Mouse (Mus musculus) splenic B cell, adult 2 months (primary cell): ENCODE measurements around the gene Dock9.

Experiments
- DNase-seq: peaks from one replicate; pipeline ENCODE4 v3.0.0-alpha.2; 2011; ENCODE audit warnings: low read depth, low spot score
- H3K27me3 ChIP-seq: 2 replicates; pipeline ENCODE4 v1.6.1; 2012; ENCODE audit warnings: mild to moderate bottlenecking, low read length, moderate library complexity, mixed read lengths; ENCODE audit not compliant: control insufficient read depth, poor library complexity, insufficient read depth, severe bottlenecking
- H3K36me3 ChIP-seq: 2 replicates; pipeline ENCODE4 v1.6.1; 2012; ENCODE audit warnings: mild to moderate bottlenecking, low read length, moderate library complexity, mixed read lengths; ENCODE audit not compliant: control insufficient read depth, poor library complexity, insufficient read depth, severe bottlenecking

The Dock9 gene

DNA sequence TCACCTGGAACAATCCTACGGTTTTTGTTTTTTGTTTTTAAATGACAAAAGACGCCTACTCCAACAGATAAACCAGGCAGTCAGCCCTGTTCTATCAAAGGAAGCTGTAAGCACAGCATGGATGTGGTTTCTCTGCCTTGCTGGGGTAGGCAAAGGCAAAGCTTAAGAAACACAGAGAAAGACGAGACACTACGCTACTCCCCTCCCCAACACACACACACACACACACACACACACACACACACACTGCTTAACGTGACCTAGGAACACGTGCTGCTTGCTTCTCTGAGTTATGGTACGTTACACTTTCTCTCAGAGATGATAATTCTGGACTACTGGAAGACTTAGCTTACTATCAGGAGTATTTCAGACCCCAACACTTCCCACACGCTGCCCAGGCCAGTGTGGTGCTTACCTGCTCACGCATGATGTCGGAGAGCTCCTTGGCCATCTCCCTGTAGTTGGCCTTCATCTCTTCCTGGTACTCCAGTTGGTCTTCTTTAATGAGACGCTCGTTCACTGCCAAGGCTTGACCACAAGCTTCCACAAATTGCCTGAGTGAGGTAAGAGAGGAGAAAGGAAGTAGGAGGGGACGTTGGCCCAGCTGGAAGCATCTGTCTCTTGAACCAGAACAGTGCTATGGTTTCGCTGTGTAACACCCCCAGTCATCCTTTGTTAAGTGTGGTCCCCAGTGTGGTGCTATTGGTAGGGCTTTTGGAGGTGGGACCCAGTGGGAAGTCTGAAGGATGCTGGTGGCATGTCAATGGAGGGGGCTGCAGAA, 251.9 kb downstream of the Dock9 start:
- H3K27me3 ChIP-seq = no peaks in the 10 kb centered on the region
- DNase-seq = no peak
- H3K36me3 ChIP-seq = no peaks in the 10 kb centered on the region

DNA sequence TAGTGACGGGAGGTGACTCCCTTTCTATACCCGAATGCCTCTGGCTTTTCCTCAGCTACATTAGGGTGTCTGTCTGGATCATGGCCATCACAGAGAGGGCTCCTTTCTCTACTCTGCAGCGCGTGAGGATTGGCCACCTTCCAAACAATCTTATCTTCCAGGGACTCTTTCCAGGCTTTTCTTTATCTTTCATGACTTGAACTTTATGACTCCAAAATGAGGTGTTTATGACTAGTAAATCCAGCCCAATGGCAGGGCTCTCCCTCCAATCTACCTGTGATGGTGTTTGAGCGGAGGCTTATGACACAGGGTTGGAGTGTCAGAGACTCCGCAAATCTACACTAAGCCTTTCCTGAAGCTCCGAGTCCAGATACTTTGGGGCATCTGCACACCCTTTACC, 256.4 kb downstream of the Dock9 start:
- no peak for DNase-seq
- Histone ChIP-seq H3K27me3 (no peaks in the 10 kb centered on the region), H3K36me3 (no peaks in the 10 kb centered on the region)

DNA sequence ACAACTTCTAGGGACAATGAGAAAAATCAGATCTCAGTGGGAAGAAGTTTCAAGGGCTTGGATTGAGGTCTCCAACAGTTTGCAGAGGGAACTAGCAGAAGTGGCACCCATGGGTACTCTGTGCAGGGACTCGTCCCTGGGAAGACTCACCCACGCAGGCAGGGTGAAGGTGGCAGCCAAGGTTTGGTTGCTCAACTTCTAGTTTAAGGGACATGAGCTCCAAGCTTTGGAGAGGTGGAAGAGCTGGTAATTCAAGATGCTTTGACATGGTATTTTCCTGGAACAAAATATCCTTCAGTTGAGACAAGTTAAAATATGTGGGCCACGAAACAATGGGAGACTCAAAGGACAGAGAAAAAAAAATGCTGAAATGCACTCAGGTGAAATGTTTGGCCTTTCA, 263.1 kb downstream of the Dock9 start:
- Histone ChIP-seq H3K27me3 (no peaks in the 10 kb centered on the region), H3K36me3 (no peaks in the 10 kb centered on the region)
- DNase-seq = no peak

DNA sequence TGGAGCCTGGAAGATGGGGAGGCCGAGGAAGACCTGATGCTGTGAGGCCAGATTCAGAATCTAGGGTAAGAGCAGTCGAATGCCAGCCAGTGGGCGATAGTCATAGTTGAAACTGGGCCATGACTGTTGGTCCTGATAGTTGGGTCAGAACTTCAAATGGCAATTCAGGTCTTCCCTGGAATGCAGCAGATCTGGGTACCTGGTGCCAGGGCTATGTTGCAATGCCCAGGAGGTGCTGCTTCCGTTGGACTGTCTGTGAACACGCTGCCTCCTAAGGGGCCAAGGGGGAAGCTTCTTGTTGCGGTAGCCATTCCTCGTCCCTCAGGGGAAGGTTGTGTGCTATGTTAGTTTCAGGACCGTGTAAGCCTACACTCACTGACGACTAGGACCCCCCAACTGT, 266.8 kb downstream of the Dock9 start:
- Histone ChIP-seq H3K27me3 (no peaks in the 10 kb centered on the region), H3K36me3 (no peaks in the 10 kb centered on the region)
- DNase-seq = no peak

DNA sequence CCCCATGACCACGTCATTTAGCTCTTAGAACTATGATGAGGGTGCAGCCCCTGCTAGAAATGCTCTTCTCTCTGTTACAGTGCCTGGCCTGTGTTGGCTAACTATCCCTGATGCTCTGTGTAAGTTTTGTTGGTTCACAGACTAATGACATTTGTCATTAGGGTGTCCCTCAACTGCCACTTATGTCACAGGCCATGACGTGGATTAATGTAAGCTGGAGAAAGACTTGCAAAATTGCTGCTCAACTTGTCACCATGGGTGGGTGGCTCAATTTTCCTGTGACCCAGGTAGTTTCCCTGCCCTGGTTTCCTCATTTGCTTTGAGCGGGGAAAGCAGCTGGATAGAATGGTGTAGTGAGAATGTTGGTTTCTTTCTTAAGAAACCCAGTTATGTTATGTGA, 269.8 kb downstream of the Dock9 start:
- H3K27me3 ChIP-seq = no peaks in the 10 kb centered on the region
- no peaks in the 10 kb centered on the region for H3K36me3 ChIP-seq
- DNase-seq = no peak

DNA sequence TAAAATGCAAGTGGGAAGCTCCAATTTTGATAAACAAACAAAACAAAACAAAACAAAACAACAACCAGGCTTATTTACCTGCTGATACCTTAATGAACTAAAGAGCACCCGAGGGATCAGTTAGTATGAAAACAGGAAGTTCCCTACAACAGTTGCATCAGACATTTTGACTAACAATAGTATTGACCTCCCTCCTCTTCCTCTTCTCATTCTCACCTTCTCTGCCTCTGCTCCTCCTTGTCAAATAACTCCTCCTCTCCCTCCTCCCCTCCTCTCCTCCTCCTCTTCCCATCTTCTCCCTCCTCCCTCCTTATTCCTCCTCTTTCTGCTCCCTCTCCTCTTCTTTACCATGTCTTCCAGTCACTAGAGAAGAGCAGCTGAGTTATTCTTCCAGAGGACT, 270.4 kb downstream of the Dock9 start:
- H3K27me3 ChIP-seq = no peaks in the 10 kb centered on the region
- DNase-seq = no peak
- no peaks in the 10 kb centered on the region for H3K36me3 ChIP-seq

DNA sequence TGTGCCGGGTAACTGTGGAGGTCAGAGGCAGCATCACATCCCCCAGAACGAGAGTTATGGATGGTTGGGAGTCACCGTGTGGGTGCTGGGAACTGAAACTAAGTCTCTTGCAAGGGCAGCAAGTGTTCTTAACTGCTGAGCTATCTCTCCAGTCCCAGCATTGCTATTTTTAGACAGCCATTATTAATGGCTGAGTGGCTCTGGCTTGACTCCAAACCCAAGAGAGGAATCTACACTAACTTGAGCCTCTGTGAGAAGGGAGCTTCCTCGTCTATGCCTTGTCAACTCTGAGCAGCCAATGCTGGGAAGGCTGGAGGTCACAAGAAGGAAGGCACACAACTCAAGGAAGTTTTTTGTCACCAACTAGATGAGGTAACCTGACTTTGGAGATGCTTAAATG, 275.9 kb downstream of the Dock9 start:
- Histone ChIP-seq H3K36me3 (no peaks in the 10 kb centered on the region), H3K27me3 (no peaks in the 10 kb centered on the region)
- no peak for DNase-seq

DNA sequence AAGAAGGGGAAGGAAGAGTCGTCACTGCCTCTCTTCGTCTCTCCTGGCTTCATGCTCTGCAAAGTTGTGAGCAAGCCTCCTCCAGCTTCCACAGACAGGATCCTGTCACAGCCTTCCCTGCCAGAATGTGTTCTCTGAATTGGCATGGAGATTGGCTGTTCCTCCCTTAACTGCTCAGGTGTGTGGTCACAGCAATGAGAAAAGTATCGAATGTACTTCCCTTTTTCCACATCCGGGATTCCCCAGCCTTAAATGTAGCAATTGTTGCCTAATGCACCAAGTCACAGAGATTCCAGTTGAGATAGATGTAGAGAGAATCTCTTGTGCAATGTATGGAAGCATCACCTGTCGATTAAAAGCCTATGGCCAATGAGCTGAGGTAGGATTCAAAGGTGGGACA, 280.8 kb downstream of the Dock9 start:
- Histone ChIP-seq H3K36me3 (no peaks in the 10 kb centered on the region), H3K27me3 (no peaks in the 10 kb centered on the region)
- DNase-seq = no peak

DNA sequence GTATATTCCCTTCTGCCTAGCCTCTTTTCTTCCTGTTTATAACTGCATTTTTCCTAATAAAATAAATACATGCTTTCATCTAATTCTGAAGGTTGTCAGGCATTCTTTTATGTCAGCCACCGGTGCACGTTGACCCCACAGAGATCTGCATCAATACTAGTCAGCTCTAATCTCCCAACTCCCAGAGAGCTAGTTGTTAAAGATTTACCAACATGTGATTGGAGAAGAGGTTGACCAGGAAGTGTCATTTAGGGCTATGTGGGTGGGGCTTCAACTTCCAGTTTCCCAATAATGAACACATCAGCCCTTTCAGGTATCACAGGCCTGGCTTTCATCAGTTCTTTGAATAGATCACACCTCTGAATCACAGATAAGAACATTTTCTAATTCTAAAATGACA, 288.7 kb downstream of the Dock9 start:
- H3K27me3 ChIP-seq = no peaks in the 10 kb centered on the region
- no peak for DNase-seq
- H3K36me3 ChIP-seq = no peaks in the 10 kb centered on the region

DNA sequence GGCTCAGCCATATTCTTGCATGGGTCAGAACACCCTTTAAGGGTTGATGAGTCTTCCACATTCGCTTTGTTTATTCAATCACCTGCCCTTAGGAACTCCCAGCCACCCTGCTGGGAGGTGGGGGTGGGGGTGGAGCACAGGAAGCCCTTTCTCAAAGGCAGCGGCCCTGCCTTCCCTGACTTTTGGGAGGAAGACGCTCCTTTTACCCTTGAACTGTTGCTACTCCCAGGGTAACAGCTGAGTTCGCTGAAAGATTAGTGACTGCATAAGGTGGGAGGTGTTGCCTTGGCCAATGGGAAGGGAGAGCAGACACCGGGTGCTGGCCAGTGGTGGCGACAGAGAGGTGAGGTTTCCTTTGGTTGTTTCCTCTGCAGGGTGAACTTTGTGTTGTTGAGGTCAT, 291.3 kb downstream of the Dock9 start:
- no peaks in the 10 kb centered on the region for H3K27me3 ChIP-seq
- no peak for DNase-seq
- no peaks in the 10 kb centered on the region for H3K36me3 ChIP-seq

DNA sequence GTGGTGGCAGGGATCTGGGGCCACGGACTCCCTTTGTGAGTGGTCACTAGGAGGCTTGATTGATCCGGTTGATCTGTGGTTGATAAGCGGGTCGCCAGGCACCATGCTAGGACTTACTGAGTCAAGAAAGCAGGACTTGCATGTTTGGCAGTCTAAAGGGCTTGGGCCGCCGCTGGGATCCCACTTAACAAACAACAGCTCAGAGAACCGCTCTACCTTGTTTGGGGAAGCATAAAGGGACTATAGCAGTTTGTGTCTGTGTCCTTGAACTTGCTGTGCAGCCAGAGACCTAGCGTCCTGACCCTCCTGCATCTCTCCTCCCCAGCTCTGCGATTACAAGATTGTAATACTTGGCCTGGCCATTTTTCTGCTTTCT, 292.2 kb downstream of the Dock9 start:
- Histone ChIP-seq H3K27me3 (no peaks in the 10 kb centered on the region), H3K36me3 (no peaks in the 10 kb centered on the region)
- no peak for DNase-seq

DNA sequence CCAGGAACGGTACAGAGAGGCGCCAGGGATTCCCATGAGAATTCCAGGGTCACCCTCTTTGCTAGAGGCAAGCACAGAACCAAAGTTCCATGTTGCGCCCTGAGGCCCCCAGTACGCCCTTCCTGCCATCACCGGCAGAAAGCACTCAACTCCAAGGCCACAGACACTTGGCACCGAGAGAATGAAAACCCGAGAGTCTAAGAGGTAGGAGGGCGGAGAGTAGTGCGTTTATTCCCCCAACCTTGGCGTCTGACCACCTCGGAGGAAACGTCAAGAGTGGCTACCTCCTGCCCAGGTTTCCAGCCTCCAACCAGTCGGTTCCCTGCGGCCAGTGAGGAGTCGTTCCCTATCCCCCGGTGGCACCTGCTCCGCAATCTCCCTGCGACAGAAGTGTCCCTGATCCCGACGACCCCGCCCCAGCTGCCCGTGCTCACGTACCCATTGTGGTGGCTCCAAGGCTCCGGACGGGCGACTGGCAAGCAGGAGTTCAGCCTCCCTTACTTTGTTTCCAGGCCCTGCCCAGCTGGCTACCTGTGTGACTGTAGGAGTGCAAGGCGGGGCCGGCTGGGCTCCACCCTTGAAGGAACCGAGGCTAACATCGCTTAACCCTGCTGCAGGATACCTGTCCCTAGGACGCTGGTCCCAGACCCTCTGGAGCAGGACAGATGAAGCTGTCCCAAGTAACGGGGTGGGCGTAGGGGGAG, 292.7 kb downstream of the Dock9 start, which contains the start of gene Slc15a1:
Gene Slc15a1 (minus strand): TSS at position 472 of the 704 bp plus-strand sequence.
- no peak for DNase-seq
- H3K36me3 ChIP-seq = no peaks in the 10 kb centered on the region
- no peaks in the 10 kb centered on the region for H3K27me3 ChIP-seq

DNA sequence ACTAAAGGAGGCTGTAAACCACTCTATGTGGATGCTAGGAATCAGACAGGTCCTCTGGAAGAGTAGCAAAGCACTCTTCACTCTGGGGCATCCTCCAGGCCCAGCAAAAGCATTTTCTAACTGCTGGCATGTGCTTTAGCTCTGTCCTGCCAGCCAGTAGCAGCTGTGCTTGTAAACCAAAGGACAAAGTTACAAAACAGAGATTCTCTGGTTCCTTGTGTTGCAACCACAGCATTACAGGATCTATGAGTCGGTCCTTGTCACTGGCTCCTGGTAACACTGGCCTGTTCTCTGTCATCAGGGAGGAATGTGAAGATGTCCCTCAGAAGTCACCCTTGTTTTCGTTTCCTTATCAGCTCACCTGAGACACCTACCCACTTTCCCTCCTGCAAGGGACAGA, 297.1 kb downstream of the Dock9 start:
- no peak for DNase-seq
- no peaks in the 10 kb centered on the region for H3K27me3 ChIP-seq
- H3K36me3 ChIP-seq = no peaks in the 10 kb centered on the region

DNA sequence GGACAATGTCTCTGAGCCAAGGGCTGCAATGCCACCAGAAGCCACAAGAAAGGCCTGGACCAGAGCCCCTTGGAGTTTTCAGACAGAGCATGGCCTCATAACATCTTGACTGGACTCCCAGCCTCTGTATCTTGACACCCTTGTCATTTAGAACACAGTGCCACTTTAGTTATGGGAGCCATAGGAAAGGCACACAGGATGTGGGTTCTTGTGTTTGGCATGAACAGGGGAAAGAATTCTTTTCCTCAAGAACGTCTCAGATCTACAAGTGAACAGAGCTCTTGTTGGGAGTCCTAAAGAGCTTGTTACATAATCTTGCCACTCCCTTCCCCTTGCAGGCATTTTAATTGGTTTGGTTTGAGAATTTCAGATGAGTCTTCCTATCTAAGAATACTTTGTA, 297.9 kb downstream of the Dock9 start:
- H3K36me3 ChIP-seq = no peaks in the 10 kb centered on the region
- no peak for DNase-seq
- no peaks in the 10 kb centered on the region for H3K27me3 ChIP-seq

DNA sequence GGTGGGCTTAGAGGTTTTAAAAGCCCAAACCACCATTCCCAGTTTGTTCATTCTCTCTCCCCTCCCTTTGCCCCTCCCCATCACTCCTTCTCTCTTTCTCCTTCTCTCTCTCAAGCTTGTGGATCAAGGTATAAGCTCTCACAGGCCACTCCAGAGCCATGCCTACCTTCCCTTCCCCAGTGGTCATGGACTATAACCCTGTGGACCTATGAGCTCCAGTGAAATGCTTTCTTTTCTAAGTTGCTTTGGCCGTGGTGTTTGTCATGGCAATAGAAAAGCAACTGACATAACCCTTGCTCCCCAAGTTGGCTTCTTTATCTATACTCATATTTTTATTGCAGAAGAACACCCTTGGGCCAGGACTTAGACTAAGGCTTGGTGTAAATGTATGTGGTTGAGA, 299.8 kb downstream of the Dock9 start:
- Histone ChIP-seq H3K36me3 (no peaks in the 10 kb centered on the region), H3K27me3 (no peaks in the 10 kb centered on the region)
- DNase-seq = no peak
